Mouse (Mus musculus) neutrophil, adult 5-6 weeks (primary cell): Measurements from ENCODE around the gene Ceacam11. TPM values are rescaled to one million over a fixed set of nuclear protein-coding genes. Genes with fewer than 3 reads are reported as not detected.
"Not testable (repeated sequence)": the region's sequence is repeated elsewhere in the genome, so short reads cannot be mapped to it uniquely, and the experiment has no call there.

ENCODE experiments used
- ATAC-seq: fragments of 151-379, 151-347 bp; 2 replicates; pipeline ENCODE4 v1.8.0; 2017; ENCODE audit warnings: mild to moderate bottlenecking, moderate TSS enrichment; ENCODE audit not compliant: insufficient number of reproducible peaks, poor library complexity, low FRiP score, severe bottlenecking; ENCODE audit errors: extremely low read depth
- total RNA-seq: library from RNA; stranded (forward); fragments of 200-1000 nt; gene quantifications from 2 replicates; pipeline ENCODE4 v1.2.3, GENCODE M21; 2017

Gene Ceacam11
- total RNA-seq = not detected in 2 replicates

GRCm38 (mm10) chr7:17971824-17972223, at the start of gene Ceacam11:
Gene Ceacam11, plus strand, starts transcription at chr7:17972124.
- no peak for ATAC-seq

- not testable (repeated sequence) for ATAC-seq
Observed at GRCm38 (mm10) chr7:18001131-18001530, 29.2 kb downstream of the Ceacam11 start.

- ATAC-seq = no peak
Observed at GRCm38 (mm10) chr7:18009589-18009988, 37.7 kb downstream of the Ceacam11 start, which contains the start of gene Ceacam13. Gene Ceacam13, plus strand, starts transcription at chr7:18009889.

Other genes with a start within 250 kb of the Ceacam11 start
- gene Ceacam14, start 159.5 kb upstream of the Ceacam11 start, total RNA-seq = not detected in 2 replicates
- not detected in 2 replicates for gene Gm5155, start 100.4 kb upstream of the Ceacam11 start, total RNA-seq
- not detected in 2 replicates for gene Ceacam13, start 37.8 kb downstream of the Ceacam11 start, total RNA-seq
- not detected in 2 replicates for gene Ceacam12, start 93.8 kb downstream of the Ceacam11 start, total RNA-seq
- gene Igfl3, start 204.4 kb downstream of the Ceacam11 start, total RNA-seq = not detected in 2 replicates